Mouse (Mus musculus): ENCODE data around the gene Hist1h2be. TPM values are rescaled to one million over a fixed set of nuclear protein-coding genes. Genes with fewer than 3 reads are reported as not detected.
"Not testable (repeated sequence)": the region's sequence is repeated elsewhere in the genome, so short reads cannot be mapped to it uniquely, and the experiment has no call there.

Gene Hist1h2be
- 1.3 and 1.5 TPM in 2 replicates for polyA plus RNA-seq (2015; fragmentation: Nextera tagmentation; extraction: Ambion mirVana)

DNA sequence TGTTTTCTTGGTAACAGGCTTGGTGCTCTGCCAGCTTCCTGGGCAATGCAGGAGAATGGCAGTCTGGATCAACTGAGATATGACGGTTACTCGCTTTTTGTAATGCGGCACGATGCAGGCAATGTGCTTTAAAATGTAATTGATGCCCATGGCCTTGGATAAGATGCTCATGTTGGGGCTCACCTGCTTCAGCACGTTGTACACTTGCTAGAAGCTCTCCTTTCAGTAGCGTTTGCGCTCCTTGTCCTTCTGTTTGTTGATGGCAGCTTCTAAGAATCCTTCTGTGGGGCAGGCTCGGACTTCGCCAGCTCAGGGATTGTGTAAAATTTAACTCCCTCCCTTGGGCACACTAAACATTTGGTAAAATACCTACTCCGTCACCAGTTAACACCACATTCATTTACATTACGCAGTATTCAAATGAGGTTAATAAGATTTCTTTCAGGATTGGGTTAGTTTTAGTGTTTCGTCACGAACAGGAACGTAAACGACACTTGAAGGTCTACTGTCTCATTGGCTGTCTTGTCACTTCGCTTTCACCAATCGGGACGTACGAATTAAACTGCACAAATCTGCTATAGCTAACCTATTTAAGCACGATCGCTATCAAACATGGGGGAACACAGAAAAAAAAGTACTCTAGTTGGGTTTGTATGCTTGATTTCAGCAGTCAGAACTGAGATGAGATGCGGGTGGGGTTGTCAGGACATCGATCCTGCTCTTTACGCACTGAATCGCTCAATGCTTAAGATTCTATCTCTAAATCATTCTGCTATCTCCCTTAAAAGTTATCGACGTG, at the start of gene Hist1h2be:
TSS of gene Hist1h2be (minus strand) at position 392 of the 799 bp plus-strand sequence.
- WGBS = under 1% methylated on average over 27 of the region's 27 CpGs
- peak; percentile 58; the same call in 1 of the 2 replicates for ATAC-seq (ENCODE audit: extremely low read depth, insufficient number of reproducible peaks, low FRiP score, low TSS enrichment)
- peak within 1 kb of the TSS; percentile 98 for H3K4me2 ChIP-seq

GRCm38 (mm10) chr13:23662536-23662935, 41.6 kb upstream of the Hist1h2be start:
- H3K36me3 ChIP-seq = no peaks in the 10 kb centered on the region
- no peak overlapping the region for H3K9ac ChIP-seq
- no peak overlapping the region for H3K4me3 ChIP-seq
- no peaks in the 10 kb centered on the region for H3K9me3 ChIP-seq
- no peaks in the 10 kb centered on the region for H3K27me3 ChIP-seq (replicated peaks)
- H3K4me1 ChIP-seq = 0 out of 2 replicates have a peak, but pooled peaks cover 5% of the 10 kb centered on the region
- 53% methylated on average over 3 of the region's 3 CpGs for WGBS
- no peak overlapping the region for H3K27ac ChIP-seq (replicated peaks)
- no peak overlapping the region for H3K4me2 ChIP-seq
- ATAC-seq (ENCODE audit: extremely low read depth, insufficient number of reproducible peaks, low FRiP score, low TSS enrichment) = no peak

More for the DNA sequence above, at the start of gene Hist1h2be:
- peaks cover 14% of the 10 kb centered on the region for H3K4me1 ChIP-seq
- H3K4me3 ChIP-seq = peak within 1 kb of the TSS; percentile 74
- 0 out of 2 replicates have a peak, but pooled peaks cover 3% of the 10 kb centered on the region for H3K27me3 ChIP-seq (replicated peaks)
- H3K36me3 ChIP-seq = no peaks in the 10 kb centered on the region
- H3K27ac ChIP-seq (replicated peaks) = peak within 1 kb of the TSS; percentile 95
- no peaks in the 10 kb centered on the region for H3K9me3 ChIP-seq
- H3K9ac ChIP-seq = peak within 1 kb of the TSS; percentile 98

DNA sequence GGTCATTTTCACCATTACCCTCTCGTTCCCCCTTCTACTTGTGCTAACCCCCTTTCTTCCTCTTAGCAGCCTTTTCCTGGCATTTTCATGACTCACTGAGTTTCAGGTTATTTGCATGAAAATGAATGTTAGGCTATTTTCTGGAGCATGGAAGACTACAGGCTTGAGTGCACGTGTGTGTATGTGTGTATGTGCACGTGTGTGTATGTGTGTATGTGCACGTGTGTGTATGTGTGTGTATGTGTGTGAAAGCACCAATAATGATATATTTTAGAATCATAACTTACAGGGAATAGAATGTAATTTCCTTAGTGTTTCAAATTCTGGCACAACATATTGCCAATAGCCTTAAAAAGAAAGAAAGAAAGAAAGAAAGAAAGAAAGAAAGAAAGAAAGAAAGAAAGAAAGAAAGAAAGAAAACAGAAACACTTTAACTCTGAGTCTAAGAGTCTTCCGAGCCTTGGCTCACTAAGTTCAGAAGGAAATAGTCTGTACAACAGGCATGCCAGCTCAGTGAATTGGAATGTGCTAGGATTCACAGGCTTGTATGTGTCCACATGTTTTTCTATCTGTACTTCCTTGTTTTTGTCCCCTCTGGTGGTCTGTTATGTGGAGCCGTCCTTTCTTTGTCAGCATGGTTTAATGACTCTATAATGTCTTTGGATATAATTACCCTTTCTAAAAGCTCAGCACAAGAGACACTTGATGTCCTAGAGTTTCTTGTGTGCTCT, 38.9 kb upstream of the Hist1h2be start:
- no peak overlapping the region for H3K4me3 ChIP-seq
- H3K27ac ChIP-seq (replicated peaks) = no peak overlapping the region
- H3K4me1 ChIP-seq = 0 out of 2 replicates have a peak, but pooled peaks cover 5% of the 10 kb centered on the region
- H3K4me2 ChIP-seq = no peak overlapping the region
- ATAC-seq (ENCODE audit: extremely low read depth, insufficient number of reproducible peaks, low FRiP score, low TSS enrichment) = no peak
- no peaks in the 10 kb centered on the region for H3K9me3 ChIP-seq
- WGBS = 59% methylated on average over 6 of the region's 6 CpGs
- H3K27me3 ChIP-seq (replicated peaks) = no peaks in the 10 kb centered on the region
- no peaks in the 10 kb centered on the region for H3K36me3 ChIP-seq
- no peak overlapping the region for H3K9ac ChIP-seq

- WGBS = 24% methylated on average over 1 of the region's 1 CpGs
- ATAC-seq (ENCODE audit: extremely low read depth, insufficient number of reproducible peaks, low FRiP score, low TSS enrichment) = no peak
- H3K27me3 ChIP-seq (replicated peaks) = no peaks in the 10 kb centered on the region
- no peak overlapping the region for H3K4me3 ChIP-seq
- no peak overlapping the region for H3K27ac ChIP-seq (replicated peaks)
- H3K4me1 ChIP-seq = no peaks in the 10 kb centered on the region
- H3K9me3 ChIP-seq = no peaks in the 10 kb centered on the region
- no peak overlapping the region for H3K9ac ChIP-seq
- H3K4me2 ChIP-seq = no peak overlapping the region
- H3K36me3 ChIP-seq = no peaks in the 10 kb centered on the region
These were observed 9.7 kb upstream of the Hist1h2be start for GRCm38 (mm10) chr13:23630653-23631052.

DNA sequence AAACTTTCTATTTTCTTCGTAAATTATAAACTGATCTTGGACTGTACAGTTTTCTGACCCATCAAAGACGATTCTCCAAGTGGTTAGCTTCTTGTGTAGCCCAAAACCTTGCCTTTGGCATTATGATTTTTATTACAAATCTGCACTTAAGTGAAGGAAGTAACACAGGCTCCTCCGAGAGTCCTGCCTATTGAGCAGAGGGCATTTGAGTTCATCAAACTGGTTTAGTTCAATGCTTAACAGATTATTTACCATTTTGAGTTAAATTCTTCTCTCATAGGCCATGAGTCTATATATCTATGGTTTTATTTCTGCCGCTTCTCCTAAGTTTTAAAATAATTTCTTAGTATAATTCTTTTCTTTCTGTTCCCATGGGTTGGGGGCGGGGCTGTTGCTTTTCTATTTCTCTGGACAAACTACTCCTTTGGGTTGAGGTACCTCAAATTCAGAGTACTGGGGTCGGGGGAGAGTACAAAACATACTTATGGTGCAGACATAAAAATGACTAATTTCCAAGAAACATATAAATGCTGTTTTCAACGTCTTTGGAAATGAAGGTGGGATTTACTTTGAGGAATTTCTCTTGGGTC, 2.0 kb upstream of the Hist1h2be start:
- ATAC-seq (ENCODE audit: extremely low read depth, insufficient number of reproducible peaks, low FRiP score, low TSS enrichment) = no peak
- 28% methylated on average over 7 of the region's 7 CpGs for WGBS

GRCm38 (mm10) chr13:23622175-23622671, 1.3 kb upstream of the Hist1h2be start, which contains the start of gene Hist1h1e:
Hist1h1e (minus strand) TSS chr13:23622558.
- Histone ChIP-seq H3K9ac (peak within 1 kb of the TSS; percentile 98), H3K4me3 (peak within 1 kb of the TSS; percentile 74), H3K27ac (replicated peaks) (peak within 1 kb of the TSS; percentile 95), H3K4me2 (peak within 1 kb of the TSS; percentile 98), H3K4me1 (peaks cover 14% of the 10 kb centered on the region)
- H3K36me3 ChIP-seq; H3K27me3 ChIP-seq (replicated peaks); H3K9me3 ChIP-seq: not testable (repeated sequence)
- WGBS = under 1% methylated on average over 53 of the region's 53 CpGs
- peak; percentile 80 for ATAC-seq (ENCODE audit: extremely low read depth, insufficient number of reproducible peaks, low FRiP score, low TSS enrichment)

More for the DNA sequence above, 2.0 kb upstream of the Hist1h2be start:
- Histone ChIP-seq H3K27ac (replicated peaks) (peak overlapping the region; percentile 95), H3K4me2 (peak overlapping the region; percentile 98), H3K4me3 (peak overlapping the region; percentile 74), H3K9me3 (no peaks in the 10 kb centered on the region), H3K27me3 (replicated peaks) (0 out of 2 replicates have a peak, but pooled peaks cover 3% of the 10 kb centered on the region), H3K9ac (peak overlapping the region; percentile 98), H3K4me1 (peaks cover 14% of the 10 kb centered on the region), H3K36me3 (no peaks in the 10 kb centered on the region)

DNA sequence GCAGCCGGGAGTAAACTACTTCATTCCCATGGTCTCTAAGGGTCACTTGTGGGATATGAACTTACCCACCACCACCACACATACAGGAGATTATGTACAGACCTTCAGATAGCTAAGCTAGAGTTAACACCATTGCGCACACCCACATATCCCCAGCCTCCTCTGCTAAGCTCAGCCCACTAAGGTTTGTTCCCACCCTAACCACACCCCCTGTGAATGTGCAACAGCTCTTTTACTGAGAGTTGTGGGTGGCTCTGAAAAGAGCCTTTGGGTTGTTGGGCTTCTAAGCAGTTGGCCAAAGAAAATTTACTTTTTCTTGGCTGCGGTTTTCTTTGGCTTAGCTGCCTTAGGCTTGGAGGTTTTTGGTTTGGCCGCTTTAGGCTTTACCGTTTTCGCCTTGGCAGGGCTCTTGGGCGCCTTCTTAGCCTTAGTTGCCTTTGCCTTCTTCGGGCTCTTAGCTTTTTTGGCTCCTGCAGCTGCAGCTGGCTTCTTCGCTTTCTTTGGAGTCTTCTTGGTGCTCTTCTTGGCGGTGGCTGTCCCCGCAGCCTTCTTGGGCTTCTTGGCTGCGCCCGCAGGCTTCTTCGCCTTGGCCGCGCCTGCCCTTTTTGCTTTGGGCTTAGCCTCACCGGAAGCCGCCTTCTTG, 729 bp upstream of the Hist1h2be start:
- under 1% methylated on average over 18 of the region's 18 CpGs for WGBS

DNA sequence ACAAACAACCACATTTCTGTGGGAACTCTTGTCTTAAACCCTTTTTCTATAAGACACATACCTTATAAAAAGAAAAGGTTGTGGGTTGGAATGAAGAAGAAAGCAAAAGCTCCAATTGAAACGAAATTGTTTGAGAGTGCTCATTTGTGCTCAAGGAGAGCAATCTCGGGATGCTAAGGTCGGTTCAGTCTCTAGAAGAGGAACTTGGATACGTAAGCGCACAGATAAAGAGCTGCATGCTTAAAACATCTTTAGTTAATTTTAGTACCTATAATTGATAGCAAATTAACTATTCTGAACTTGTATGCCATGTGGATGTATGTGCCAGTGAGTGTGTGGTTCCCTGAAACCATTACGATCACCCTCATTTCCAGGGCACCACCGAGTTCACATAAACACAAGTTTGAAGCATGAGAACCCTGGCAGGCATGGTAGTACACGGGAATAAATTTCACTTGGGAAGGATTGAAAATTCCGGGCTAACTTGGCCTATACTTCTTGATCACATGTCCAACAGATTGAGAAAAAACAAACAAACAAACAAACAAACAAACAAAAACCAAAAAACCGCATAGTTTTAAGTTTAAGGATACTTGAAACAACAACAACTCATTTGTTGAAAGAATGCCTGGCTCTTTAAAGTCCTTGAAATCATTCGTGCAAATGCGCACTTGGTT, 730 bp downstream of the Hist1h2be start:
- WGBS = 50% methylated on average over 12 of the region's 12 CpGs
- Histone ChIP-seq H3K4me3 (peak overlapping the region; percentile 74), H3K36me3 (no peaks in the 10 kb centered on the region), H3K4me1 (peaks cover 14% of the 10 kb centered on the region), H3K4me2 (peak overlapping the region; percentile 98), H3K27ac (replicated peaks) (peak overlapping the region; percentile 95), H3K9me3 (no peaks in the 10 kb centered on the region), H3K27me3 (replicated peaks) (no peaks in the 10 kb centered on the region), H3K9ac (peak overlapping the region; percentile 81)
- ATAC-seq (ENCODE audit: extremely low read depth, insufficient number of reproducible peaks, low FRiP score, low TSS enrichment) = no peak

More for the DNA sequence above, 729 bp upstream of the Hist1h2be start:
- peak; percentile 74; the same call in 1 of the 2 replicates for ATAC-seq (ENCODE audit: extremely low read depth, insufficient number of reproducible peaks, low FRiP score, low TSS enrichment)
- Histone ChIP-seq H3K9ac (peak overlapping the region; percentile 98), H3K4me3 (peak overlapping the region; percentile 74), H3K9me3 (no peaks in the 10 kb centered on the region), H3K4me2 (peak overlapping the region; percentile 98), H3K36me3 (no peaks in the 10 kb centered on the region), H3K27me3 (replicated peaks) (0 out of 2 replicates have a peak, but pooled peaks cover 3% of the 10 kb centered on the region), H3K4me1 (peaks cover 14% of the 10 kb centered on the region), H3K27ac (replicated peaks) (peak overlapping the region; percentile 95)

- 85% methylated on average over 3 of the region's 3 CpGs for WGBS
- H3K36me3 ChIP-seq = no peaks in the 10 kb centered on the region
- no peak overlapping the region for H3K9ac ChIP-seq
- no peak overlapping the region for H3K27ac ChIP-seq (replicated peaks)
- H3K4me1 ChIP-seq = no peaks in the 10 kb centered on the region
- H3K27me3 ChIP-seq (replicated peaks) = no peaks in the 10 kb centered on the region
- ATAC-seq (ENCODE audit: extremely low read depth, insufficient number of reproducible peaks, low FRiP score, low TSS enrichment) = no peak
- H3K4me3 ChIP-seq = no peak overlapping the region
- no peaks in the 10 kb centered on the region for H3K9me3 ChIP-seq
- no peak overlapping the region for H3K4me2 ChIP-seq
These were observed 9.3 kb downstream of the Hist1h2be start for GRCm38 (mm10) chr13:23611638-23612037.

DNA sequence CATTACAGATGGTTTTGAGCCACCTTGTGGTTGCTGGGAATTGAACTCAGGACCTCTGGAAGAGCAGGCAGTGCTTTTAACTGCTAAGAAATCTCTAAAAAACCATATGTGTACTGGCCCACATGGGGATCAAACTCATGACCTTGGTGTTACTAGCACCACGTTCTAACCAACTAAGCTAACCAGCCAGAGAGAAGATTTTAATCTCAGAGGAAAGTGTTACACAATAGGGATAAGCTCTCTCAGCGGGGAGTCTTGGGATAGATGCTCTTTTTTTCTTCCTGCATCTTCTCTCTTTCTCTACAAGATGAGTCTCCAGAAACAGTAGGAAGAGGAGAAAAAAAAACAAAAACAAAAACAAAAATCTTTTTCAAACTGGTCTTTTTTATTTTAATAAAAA, 10.5 kb downstream of the Hist1h2be start:
- Histone ChIP-seq H3K9ac (no peak overlapping the region), H3K4me2 (no peak overlapping the region), H3K27ac (replicated peaks) (no peak overlapping the region), H3K4me1 (no peaks in the 10 kb centered on the region), H3K36me3 (no peaks in the 10 kb centered on the region), H3K4me3 (no peak overlapping the region), H3K9me3 (no peaks in the 10 kb centered on the region), H3K27me3 (replicated peaks) (no peaks in the 10 kb centered on the region)
- ATAC-seq (ENCODE audit: extremely low read depth, insufficient number of reproducible peaks, low FRiP score, low TSS enrichment) = no peak
- WGBS = 58% methylated on average over 2 of the region's 2 CpGs
